Mouse (Mus musculus) MEL (cell line): Measurements from ENCODE around the gene Kremen2.

ENCODE experiments used
- CHD2 ChIP-seq: IDR thresholded peaks from 2 replicates; pipeline ENCODE4 v1.6.1; 2011; ENCODE audit warnings: low read length, improper control_type of control experiment
- CTCF ChIP-seq, 3 experiments: IDR thresholded peaks in 2 of 3; conservative IDR thresholded peaks in 1 of 3; 2 replicates each; pipeline ENCODE4 v1.5.1; 2011 to 2012; ENCODE audit warnings: low read length in 3 of 3, low read depth in 2 of 3, mild to moderate bottlenecking in 2 of 3, improper control_type of control experiment in 1 of 3, inconsistent platforms in 1 of 3, mixed read lengths in 1 of 3, moderate library complexity in 1 of 3; ENCODE audit not compliant: control insufficient read depth in 1 of 3, insufficient read depth in 1 of 3, poor library complexity in 1 of 3, severe bottlenecking in 1 of 3
- NRF1 ChIP-seq: IDR thresholded peaks from 2 replicates; pipeline ENCODE4 v1.6.1; 2014; ENCODE audit warnings: low read depth, mild to moderate bottlenecking, inconsistent platforms, low read length, improper control_type of control experiment, moderate library complexity; ENCODE audit not compliant: poor library complexity, insufficient read depth, severe bottlenecking
- POLR2AphosphoS5 ChIP-seq: IDR thresholded peaks from 2 replicates; pipeline ENCODE4 v1.6.1; 2012; ENCODE audit warnings: low read depth, borderline replicate concordance, mild to moderate bottlenecking, inconsistent platforms, low read length, moderate library complexity, mixed read lengths
- TCF12 ChIP-seq: IDR thresholded peaks from 2 replicates; pipeline ENCODE4 v1.6.1; 2014; ENCODE audit warnings: low read depth, mild to moderate bottlenecking, inconsistent platforms, low read length, improper control_type of control experiment, moderate library complexity
- USF1 ChIP-seq: IDR thresholded peaks from 2 replicates; pipeline ENCODE4 v1.6.1; 2014; ENCODE audit warnings: low read depth, mild to moderate bottlenecking, inconsistent platforms, low read length, improper control_type of control experiment, moderate library complexity
- ZMIZ1 ChIP-seq: IDR thresholded peaks from 2 replicates; pipeline ENCODE4 v1.6.1; 2012; ENCODE audit warnings: low read depth, mild to moderate bottlenecking, inconsistent platforms, low read length, improper control_type of control experiment, moderate library complexity

- TF ChIP-seq CTCF (IDR thresholded peaks at IDR 0.05 in 2 of 3, conservative IDR thresholded peaks at IDR 0.05 in 1 of 3; ENCODE audit: control insufficient read depth in 1 of 3, insufficient read depth in 1 of 3, low read depth in 2 of 3, low read length in 3 of 3, poor library complexity in 1 of 3, severe bottlenecking in 1 of 3) (no peak), CHD2 (no peak), TCF12 (no peak), POLR2AphosphoS5 (no peak), ZMIZ1 (no peak), NRF1 (no peak), USF1 (no peak)
Measured at GRCm38 (mm10) chr17:23744076-23744475, 1.6 kb downstream of the Kremen2 start.
